Mouse (Mus musculus) common myeloid progenitor, adult 5-6 weeks (primary cell): ENCODE measurements around the gene Eml5. TPM values are rescaled to one million over a fixed set of nuclear protein-coding genes. Genes with fewer than 3 reads are reported as not detected.
A peak's percentile ranks its signal among the peaks of the same experiment; 100 is the strongest.

Experiments
- ATAC-seq: replicated peaks from 2 replicates; pipeline ENCODE4 v1.8.0; 2016; ENCODE audit warnings: low read depth, mild to moderate bottlenecking, moderate TSS enrichment, inconsistent platforms; ENCODE audit not compliant: poor library complexity, severe bottlenecking
- total RNA-seq: library from RNA; stranded (forward); fragments of 200-1000, 187-1606 nt; gene quantifications from 2 replicates; pipeline ENCODE4 v1.2.3, GENCODE M21; 2017

The Eml5 gene
- total RNA-seq, 1 experiment from 2014 or later: 6.6 TPM

DNA sequence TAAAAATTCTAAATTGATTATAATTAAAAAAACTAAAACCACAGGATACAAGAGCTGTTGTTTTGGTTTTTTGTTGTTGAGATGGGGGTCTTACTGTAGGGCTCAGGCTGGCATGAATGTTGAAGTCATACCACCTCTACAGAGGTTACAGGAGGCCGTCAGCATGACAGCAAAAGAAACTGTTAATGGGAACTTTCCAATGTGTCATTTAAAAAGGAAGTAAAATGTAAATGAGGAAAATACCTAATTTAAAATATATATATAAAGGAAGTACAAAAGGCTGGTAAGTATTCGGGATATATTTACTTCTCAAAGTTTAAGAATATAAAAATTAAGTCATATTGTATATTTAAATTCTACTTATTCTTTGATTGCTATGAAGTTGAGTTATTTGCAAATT, 65.8 kb downstream of the Eml5 start:
- ATAC-seq: no peak

DNA sequence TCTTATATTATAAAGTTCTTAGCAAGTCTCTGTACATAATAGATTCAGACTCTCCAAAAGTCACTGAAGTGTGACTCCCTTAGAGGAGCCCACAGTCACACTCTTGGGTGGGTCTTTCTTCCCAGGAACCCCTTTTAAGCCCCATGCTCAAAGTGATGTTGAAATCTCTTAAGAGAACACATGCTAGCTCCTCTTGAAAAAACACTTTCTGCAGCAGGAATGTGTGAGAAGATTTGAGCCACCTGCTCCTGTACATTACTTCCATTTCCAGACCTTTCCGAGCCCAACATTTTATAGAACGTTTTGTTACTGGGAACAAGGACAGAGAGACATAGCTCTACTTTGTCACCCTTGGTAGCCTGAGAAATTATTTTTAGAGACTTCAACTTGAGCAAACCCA, 66.4 kb downstream of the Eml5 start:
- ATAC-seq: no peak

DNA sequence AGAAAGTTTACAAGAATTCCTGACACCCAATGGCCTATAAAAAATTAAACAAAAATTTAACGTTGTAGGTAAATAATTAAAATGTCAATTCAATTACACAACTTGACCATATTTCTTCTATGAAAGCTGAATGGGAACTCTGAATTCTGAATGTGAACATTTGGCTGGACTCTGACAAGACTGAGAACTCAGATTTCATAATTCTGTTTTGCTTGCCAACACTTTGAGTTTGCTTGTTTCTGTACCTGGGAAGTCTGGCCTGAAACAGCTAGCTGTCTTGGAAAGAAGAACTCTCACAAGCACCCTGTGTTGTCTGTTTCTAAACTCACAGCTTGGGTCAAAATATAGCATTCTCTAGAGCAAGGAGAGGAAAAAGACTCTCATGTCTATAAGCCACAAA, 67.4 kb downstream of the Eml5 start:
- ATAC-seq: no peak

DNA sequence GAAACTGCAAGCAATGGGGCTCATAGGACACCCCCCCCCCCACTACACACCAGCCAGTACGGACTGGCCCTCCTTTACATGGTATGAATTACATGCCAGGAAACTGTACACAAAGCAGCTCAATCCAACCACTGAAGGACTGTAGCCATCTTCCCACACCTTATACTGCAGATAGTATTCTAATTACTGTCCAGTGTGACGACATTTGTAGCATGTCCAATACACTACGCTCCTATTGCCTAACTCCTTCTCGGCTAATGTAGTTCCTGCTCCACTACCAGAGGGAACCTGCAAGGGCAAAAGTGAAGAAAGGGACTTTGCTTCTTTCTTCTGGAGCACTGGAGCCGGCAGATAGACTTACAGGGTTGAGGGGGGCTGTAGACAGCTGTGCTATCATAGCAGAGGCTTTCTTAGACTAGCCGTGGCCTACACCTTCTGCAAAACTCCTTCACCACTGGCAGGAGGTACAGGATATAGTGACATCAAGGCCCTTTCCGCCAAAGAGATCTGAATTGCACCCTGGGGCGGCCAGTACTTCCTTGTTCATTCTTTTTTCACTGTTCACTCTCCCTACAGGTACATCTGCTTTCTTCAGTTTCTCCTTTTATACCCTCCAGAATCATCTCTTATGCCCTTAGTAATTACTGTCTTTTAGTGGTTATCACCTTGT, 68.2 kb downstream of the Eml5 start:
- ATAC-seq: peak; percentile 36

DNA sequence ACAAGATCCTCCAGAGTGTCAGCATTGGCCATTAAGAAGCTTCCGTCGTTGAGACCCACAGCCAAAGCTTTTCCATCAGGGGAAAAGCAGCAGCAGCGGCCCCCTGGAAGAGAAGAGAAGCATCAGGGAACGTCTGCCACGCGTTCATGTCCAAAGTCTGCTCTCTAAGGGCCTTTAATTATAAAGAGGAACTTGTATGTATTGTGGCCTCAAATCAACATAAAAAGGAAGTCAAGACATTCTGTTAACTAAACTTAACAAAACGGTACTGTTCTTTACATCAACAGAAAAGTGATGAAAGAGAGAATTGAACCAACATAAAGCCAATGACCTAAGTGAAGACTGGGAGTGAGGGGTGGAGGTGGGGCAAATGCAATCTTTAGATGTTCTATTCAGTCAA, 70.2 kb downstream of the Eml5 start:
- ATAC-seq: peak; percentile 66

DNA sequence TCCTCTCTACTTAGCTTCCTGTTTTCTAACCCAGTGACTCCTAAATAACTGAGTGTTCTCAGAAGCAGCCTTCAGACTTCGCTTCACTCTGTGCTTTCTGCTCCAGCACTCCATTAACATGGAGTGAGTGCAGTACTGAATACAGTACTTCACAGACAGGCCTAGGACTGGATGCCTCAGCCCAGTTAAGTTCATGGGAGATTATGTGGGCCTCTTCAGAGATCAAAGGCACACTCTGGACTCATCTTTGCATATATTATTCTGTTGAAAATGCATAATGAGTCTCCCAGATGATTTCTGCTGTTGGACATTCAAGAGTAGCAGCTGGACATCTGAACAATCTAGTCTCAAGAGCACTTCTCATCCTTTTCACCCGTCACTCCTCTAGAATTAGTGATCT, 80.5 kb downstream of the Eml5 start:
- no peak for ATAC-seq

DNA sequence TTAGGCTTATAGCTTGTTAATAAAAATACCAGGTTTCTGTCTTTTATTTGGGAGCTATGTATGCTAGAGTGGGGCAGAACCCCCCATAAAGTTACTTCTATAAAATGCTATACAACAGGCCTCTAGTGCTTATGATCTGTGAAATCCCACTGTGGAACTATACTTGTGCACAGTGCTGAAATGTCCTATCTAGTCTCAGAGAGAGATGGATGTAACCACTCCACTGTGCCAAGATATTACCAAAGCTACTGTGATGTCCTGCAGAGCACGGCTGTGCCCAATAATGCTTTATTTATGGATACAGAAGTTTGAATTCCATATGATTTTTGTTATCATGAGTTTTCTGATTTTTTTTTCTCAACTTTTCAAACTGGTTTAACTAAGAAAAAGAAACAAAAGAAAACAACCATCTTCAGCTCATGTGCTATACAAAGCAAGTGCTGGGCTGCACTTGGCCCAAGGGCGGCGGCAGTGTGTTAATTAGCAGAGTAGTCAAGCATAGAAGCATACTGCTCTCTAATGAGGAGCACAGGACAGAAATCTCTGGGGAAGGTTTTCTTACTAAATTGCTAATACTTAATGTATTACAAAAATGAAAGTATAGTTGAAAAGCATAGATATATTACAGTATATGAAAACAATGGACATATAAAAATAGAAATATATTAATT, 97.1 kb downstream of the Eml5 start:
- no peak for ATAC-seq

DNA sequence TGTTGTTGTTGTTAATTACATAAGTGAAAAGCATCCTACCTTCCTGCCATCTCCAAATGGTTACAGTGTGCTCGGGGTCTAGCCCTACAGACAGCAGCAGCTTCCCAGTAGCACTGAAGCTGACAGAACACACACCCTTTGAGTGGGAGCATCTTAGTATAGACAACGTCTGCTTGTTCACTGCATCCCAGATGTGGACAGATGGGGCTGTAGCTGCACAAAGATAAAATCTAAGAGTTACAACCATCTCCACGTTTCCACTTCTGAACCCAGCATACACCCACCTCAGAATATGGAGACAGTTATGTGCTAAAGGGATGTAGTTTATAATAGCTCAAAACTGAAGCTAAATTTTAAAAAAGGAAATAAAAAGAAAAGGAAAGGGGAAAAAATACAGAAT, 99.0 kb downstream of the Eml5 start:
- ATAC-seq: no peak

DNA sequence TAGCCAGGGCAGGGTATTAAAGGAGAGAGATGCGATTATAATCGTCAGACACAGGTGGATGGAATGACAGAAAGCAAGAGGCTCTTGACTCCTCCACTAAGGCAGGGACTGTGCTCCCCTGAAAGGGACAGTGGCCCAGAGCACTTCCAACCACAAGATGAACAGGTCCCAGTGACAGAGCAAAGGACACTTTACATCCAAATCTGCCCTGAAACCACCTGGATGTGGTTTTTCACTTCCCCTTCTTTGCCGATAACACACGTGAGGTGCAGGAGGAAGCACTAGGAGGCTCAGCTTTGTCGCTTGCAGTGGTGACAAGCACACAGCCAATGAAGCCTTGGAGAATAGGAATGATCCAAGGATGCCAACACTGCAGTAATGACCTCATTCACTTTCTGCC, 101.0 kb downstream of the Eml5 start:
- peak; percentile 65 for ATAC-seq

DNA sequence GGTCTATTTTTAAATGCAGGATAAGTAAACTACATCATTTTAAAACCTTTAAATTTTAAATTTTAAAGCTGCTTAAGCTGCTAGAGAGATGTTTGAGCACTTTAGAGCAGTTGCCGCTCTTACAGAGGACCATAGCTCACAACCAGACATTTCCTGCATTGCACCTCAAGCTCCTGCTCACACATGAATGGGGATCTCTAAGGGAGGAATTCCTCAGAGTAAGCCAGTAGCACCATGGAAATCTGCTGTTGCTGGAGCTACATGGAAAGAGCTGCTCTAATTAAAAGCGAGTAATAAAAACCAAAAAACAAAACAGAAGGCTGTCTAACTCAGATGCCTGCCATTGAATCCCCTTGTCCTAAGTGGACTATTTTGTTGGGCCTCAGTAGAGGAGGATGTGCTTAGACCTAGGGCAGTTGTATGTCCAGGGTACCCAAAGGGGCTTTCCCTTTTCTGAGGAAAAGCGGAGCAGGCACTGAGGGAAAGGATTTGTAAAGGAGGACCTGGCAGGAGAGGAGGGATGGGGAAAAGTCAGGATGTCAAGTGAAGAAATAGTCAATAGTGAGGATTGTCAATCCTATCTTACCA, 105.5 kb downstream of the Eml5 start:
- ATAC-seq: no peak

DNA sequence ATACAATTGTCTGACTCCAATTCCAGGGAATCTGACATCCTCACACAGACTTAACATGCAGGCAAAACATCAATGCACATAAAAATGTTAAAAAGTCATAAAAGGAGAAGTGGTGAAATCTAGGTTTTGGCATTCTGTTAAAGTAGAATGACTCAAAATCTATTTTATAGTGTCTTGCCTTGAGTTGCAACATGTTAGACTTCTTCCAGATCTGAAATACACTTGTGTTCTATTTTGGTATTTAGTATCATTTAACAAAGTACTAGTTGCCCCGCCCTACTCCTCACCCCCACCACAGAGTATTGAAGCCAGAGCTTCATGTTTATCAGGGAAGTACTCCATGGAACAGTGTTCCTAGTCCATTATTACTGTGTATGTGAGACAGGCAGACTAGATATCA, 117.0 kb downstream of the Eml5 start:
- ATAC-seq: 0 out of 2 replicates have a peak, but pooled peaks have one; percentile 22

DNA sequence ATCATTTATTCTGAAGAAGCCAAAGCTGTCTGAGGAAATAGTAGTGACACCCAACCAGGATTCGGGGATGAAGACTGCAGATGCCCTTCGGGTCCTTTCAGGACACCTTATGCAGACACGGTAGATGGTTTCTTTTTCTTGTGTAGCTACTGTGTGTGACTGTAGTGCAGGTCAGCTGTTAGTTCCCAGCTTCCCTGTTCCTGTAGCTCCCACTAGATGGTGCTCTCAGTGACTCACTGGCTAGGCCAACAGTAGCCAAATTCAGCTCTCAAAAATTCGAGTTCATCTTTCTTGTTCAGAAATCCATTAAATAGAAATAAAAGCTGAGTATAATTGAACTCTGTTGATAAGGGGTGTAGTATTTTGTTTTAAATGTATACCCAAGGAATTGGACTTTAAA, 122.1 kb downstream of the Eml5 start:
- peak; percentile 76; the same call in 1 of the 2 replicates for ATAC-seq

DNA sequence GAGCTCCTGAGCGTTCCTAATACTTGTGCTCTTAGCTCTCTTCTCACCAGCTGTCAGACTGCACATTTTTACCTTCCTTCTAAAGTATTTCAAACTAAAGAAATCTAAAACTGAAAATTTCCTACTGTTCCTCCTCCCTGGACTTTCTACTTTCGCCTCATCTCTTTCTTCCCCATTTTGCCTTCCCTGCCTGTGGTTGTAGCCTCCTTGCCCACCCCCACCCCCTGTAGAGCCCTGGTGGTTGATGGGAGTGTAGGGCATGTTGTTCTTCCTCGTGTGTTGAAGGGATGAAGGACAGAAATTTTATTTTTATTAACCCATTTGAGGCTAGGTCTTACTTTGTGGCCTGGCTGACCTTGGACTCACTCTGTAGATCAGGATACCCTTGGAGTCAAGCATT, 123.8 kb downstream of the Eml5 start:
- ATAC-seq: peak; percentile 57

DNA sequence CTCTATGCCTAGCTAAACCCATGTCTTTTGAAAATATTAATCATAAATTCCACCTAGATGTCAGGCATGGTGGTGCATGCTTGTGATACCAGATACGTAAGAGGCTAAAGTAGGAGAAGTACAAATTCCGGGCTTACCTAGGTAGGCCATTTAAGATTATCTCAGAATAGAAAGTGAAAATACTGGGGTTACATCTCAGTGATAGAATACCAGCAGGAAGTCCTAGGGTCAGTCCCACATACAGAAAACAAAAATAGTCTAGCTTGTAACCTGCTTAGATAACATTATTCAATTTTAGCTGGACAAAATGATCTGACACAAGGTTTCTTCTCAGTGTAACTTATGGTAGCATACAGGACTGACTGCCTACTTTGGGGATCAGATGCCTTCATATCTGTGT, 135.0 kb downstream of the Eml5 start:
- no peak for ATAC-seq

DNA sequence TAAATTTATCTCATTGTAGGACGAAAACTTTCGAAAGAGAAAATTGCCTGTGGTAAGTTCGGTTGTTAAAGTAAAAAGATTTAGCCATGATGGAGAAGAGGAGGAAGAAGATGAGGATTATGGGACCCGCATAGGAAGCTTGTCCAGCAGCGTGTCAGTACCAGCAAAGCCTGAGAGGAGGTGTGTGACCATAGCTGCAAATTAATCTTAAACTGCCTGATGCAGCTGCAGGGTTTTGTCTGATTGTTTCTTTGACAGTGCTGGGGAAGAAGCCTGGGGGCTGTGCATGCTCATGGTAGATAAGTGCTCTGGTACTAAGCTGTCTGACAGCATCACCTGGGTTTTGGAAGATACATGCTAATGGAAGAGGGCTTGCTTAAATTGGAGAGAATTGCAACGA, 141.6 kb downstream of the Eml5 start:
- no peak for ATAC-seq

DNA sequence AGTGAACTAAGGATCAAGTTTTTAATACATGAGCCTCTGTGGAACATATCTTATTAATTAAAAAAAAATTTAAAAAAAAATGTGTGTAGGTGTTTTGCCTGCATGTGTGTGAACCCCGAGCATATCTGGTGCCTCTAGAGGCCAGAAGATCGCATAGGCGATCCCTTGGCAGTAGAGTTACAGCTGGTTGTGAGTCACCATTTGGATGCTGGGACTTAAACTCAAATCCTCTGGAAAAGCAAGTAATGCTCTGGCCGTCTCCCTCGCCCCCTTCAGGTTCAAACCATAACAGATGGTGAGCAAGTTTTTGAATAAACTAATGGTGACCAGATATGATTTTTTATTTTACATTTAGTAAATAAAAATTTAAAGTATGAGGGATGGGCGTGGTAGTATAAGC, 143.6 kb downstream of the Eml5 start:
- ATAC-seq: no peak

DNA sequence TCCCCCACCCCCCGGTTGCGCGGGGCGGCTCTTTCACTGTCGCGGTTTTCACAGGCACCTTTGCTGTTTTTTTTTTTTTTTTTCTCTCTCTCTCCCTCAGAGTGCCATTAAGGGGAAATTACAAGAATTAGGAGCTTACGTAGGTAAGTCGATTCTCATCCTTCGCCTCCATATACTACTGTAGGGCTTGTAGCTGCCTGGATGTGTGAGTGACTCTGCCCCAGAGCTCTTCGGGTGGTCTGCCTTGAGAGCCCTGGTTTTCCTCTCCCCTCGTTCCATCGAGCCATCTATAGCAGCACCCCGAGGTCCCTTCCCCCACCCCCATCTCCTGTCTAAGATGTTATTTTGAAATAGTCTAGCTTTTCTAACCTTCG, 153.9 kb downstream of the Eml5 start:
- no peak for ATAC-seq

DNA sequence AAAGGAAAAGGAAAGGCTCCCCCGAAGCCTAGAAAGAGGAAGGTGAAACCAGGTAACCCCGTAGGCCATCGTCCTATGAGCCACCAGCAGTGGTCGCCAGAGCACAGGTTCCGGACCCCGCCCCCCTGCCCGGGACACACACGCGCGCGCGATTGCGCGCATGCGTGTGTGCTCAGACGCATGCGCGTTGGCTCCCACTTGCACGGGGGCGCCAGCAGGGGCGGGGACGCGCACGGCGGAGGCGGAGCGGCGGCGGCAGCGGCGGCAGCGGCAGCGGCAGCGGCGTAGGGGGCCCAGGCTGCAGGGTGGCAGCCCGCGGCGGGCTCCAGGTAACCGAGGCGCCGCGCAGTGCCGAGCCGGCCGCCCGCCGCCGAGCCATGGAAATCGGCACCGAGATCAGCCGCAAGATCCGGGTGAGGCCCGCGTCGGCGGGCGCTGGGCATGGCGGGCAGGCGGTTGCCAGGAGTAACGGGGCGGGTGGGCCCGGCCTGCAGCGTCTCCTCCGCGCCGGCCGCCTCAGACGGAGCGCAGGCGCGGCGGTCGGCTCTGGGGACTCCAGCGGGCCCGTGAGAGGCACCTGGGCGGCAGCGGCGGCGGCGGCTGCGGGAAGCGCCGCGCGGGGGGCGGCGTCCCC, 154.4 kb downstream of the Eml5 start, which contains the start of gene Zc3h14:
Zc3h14 (plus strand) TSS at position 219 of the 634 bp plus-strand sequence.
- ATAC-seq: peak; percentile 89

DNA sequence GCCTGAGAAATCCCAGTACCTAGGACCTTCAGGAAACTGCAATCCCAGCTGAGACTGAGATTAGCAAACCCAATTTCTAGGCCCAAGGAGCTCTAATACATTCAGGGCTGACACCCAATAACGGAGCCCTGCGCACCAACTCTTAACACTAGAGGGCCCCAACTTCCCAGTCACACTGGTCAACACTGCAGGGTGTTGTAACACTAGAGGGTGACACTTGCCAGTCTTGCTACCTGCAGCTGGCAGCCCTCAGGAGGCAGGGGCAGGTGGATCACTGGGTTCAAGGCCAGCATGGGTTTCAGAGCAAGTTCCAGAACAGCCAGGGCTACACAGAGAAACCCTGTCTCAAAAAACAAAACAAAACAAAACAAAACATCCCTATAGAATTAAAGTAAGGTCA, 155.2 kb downstream of the Eml5 start:
- peak; percentile 88 for ATAC-seq

DNA sequence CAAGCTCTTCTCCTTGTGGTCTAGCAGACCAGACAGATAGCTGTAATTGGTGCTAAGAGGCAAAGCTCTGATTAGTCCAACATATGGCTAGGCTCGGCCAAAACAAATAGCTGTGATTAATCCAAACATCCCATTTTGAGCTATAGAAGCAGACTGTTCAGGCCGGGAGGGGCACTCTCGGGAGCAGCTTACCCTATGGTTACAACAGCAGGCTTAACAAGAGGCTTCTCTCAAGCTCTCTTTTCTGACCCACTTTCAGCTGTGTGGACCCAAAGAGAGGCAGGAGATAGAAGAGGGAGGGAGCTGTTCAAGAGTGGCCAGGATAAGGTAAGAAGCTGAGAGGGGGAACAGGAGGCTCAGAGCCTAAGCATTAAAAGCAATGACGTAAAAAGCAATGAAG, 155.7 kb downstream of the Eml5 start:
- no peak for ATAC-seq

DNA sequence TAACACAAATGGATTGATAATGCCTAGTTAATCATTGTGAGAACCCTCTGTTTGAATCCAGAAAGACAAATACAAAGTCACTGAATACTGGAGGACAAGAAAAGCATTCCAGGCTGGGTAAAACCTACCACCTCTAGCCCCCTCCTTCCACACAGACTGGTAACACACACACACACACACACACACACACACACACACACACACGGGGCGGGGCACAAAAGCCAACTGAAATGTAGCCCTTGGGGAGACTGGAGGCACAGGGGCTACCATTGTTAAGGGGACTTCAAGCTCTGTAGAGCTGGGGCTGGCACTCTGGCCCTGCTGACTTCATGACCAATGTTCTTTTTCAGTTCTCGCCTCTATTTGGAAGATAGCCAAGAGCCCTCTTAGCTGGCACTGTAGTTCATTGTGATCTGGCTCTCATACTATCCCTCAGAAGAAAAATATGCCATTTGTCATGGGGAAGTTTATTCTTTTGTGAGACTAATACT, 160.2 kb downstream of the Eml5 start:
- no peak for ATAC-seq
